Mouse (Mus musculus) heart, adult 11 months (tissue): ENCODE data around the gene Mnd1.
A peak's percentile ranks its signal among the peaks of the same experiment; 100 is the strongest.

Source experiments
- DNase-seq: peaks from one replicate; pipeline ENCODE4 v3.0.0; 2022

Gene Mnd1

GRCm38 (mm10) chr3:84085429-84085828 lies 70.2 kb downstream of the Mnd1 start:
- no peak for DNase-seq

- no peak for DNase-seq
Measured at GRCm38 (mm10) chr3:84081208-84081722, 74.3 kb downstream of the Mnd1 start.

- DNase-seq = peak; percentile 69
Measured at GRCm38 (mm10) chr3:84080074-84080473, 75.5 kb downstream of the Mnd1 start.

GRCm38 (mm10) chr3:84077505-84077904 lies 78.1 kb downstream of the Mnd1 start:
- peak; percentile 81 for DNase-seq

GRCm38 (mm10) chr3:84076543-84077332 lies 78.8 kb downstream of the Mnd1 start:
- DNase-seq = peak; percentile 68

- peak; percentile 89 for DNase-seq
Measured at GRCm38 (mm10) chr3:84075516-84075915, 80.1 kb downstream of the Mnd1 start.

- DNase-seq = peak; percentile 21
Measured at GRCm38 (mm10) chr3:84074777-84075176, 80.8 kb downstream of the Mnd1 start.

- no peak for DNase-seq
Measured at GRCm38 (mm10) chr3:84071641-84072040, 83.9 kb downstream of the Mnd1 start.

- DNase-seq = no peak
Measured at GRCm38 (mm10) chr3:84070811-84071210, 84.8 kb downstream of the Mnd1 start.

GRCm38 (mm10) chr3:84068831-84069709 lies 86.5 kb downstream of the Mnd1 start:
- peak; percentile 90 for DNase-seq

GRCm38 (mm10) chr3:84065825-84066224 lies 89.8 kb downstream of the Mnd1 start:
- peak; percentile 69 for DNase-seq

- DNase-seq = peak; percentile 60
Measured at GRCm38 (mm10) chr3:84063369-84063914, 92.1 kb downstream of the Mnd1 start.

GRCm38 (mm10) chr3:84061523-84062453 lies 93.8 kb downstream of the Mnd1 start:
- DNase-seq = peak; percentile 91

- no peak for DNase-seq
Measured at GRCm38 (mm10) chr3:84060946-84061345, 94.6 kb downstream of the Mnd1 start.

- no peak for DNase-seq
Measured at GRCm38 (mm10) chr3:84060128-84060527, 95.5 kb downstream of the Mnd1 start.

GRCm38 (mm10) chr3:84059676-84060075 lies 95.9 kb downstream of the Mnd1 start:
- DNase-seq = no peak

- DNase-seq = no peak
Measured at GRCm38 (mm10) chr3:84059261-84059660, 96.3 kb downstream of the Mnd1 start.

- peak; percentile 96 for DNase-seq
Measured at GRCm38 (mm10) chr3:84048729-84049175, 106.8 kb downstream of the Mnd1 start.

GRCm38 (mm10) chr3:84046206-84046605 lies 109.4 kb downstream of the Mnd1 start:
- DNase-seq = no peak

GRCm38 (mm10) chr3:84041739-84042138 lies 113.8 kb downstream of the Mnd1 start:
- peak; percentile 70 for DNase-seq

GRCm38 (mm10) chr3:84040476-84041082 lies 115.0 kb downstream of the Mnd1 start:
- DNase-seq = peak; percentile 97
